Mouse (Mus musculus): ENCODE data around the gene Aqp11. TPM values are rescaled to one million over a fixed set of nuclear protein-coding genes. Genes with fewer than 3 reads are reported as not detected.

Aqp11 gene
- polyA plus RNA-seq, 1 experiment = not detected

DNA sequence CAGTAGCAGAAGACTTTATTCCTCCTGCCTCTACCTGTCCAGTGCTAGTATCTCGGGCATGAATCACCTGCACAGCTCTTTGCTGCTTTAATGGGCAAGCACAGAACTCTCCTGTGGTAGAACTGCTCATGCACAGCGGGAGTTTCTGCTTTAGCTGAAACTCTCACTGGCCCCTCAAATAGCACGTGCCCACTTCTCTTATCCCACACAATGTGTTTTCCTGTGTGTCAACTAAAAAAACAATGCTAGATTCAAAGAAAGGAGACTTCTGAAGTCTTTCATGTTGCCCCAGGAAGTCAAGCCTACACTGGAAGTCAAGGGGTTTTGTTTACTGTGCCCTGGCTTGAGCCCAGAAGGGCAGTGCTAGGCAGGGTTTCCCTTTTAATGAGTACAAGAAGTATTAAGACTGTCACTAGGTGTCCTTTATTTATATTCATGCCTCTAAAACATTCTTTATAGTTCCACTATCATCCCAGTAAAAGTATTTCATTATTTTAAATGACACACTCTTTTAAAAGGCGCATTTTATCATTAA is 2.1 kb downstream of the Aqp11 start:
- WGBS = 66% methylated on average over 4 of the region's 4 CpGs
- Histone ChIP-seq H3K4me1 (ENCODE audit: control insufficient read depth, insufficient read depth, low read length) (peaks cover 9% of the 10 kb centered on the region; the same call in 1 of the 2 replicates), H3K4me3 (ENCODE audit: insufficient read depth, low read depth, low read length) (no peak overlapping the region), H3K27ac (ENCODE audit: insufficient read depth, low read depth, low read length) (no peak overlapping the region)
- TF ChIP-seq CTCF (IDR thresholded peaks at IDR 0.05; ENCODE audit: insufficient read depth, low read depth, low read length) (no peak), POLR2A (IDR thresholded peaks at IDR 0.05; ENCODE audit: insufficient read depth, low read depth, low read length) (no peak)

DNA sequence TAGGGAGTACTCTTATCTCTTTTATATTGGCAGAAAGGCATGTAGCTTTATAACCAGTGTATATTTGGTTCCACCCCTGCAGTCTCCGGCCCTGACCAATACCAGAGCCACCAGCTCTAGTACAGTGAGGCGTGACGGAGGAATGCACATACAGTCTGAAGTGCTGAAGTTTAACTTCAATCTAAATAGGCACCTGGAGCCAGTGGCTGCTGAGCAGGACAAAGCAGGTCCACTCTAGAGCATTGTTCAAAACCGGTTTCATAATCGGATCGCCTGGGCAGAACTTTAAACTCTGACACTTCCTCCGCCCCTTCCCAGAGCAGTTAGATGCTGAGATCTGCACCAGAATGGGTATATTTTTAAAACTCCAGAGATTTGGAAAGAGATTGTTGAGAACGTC is 3.1 kb downstream of the Aqp11 start:
- no peak overlapping the region for H3K4me3 ChIP-seq (ENCODE audit: insufficient read depth, low read depth, low read length)
- WGBS = 86% methylated on average over 8 of the region's 8 CpGs

DNA sequence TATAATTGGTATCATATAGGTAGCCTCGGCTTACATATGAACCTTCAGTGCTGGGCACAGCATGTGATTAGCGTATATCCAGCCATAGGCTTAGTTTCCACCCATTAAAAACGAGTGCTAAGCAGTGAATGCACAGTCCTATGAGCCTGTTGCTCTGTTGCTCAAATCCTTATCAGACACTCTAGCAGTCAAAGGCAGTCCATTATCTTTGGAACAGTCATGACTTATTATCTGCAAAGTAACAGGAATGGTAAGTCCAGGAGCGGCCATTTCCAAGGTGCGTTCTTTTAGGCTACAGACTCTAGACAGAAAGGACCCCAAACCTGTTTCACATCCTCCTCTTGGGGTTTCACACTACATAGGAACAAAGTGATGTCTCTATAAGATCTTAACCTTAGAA is 4.5 kb downstream of the Aqp11 start:
- TF ChIP-seq POLR2A (IDR thresholded peaks at IDR 0.05; ENCODE audit: insufficient read depth, low read depth, low read length) = no peak
- TF ChIP-seq CTCF (IDR thresholded peaks at IDR 0.05; ENCODE audit: insufficient read depth, low read depth, low read length) = no peak
- Histone ChIP-seq H3K27ac (ENCODE audit: insufficient read depth, low read depth, low read length) (no peak overlapping the region), H3K4me3 (ENCODE audit: insufficient read depth, low read depth, low read length) (no peak overlapping the region), H3K4me1 (ENCODE audit: control insufficient read depth, insufficient read depth, low read length) (peaks cover 9% of the 10 kb centered on the region; the same call in 1 of the 2 replicates)
- 91% methylated on average over 5 of the region's 5 CpGs for WGBS

More for the DNA sequence above, 3.1 kb downstream of the Aqp11 start:
- no peak overlapping the region for H3K27ac ChIP-seq (ENCODE audit: insufficient read depth, low read depth, low read length)
- TF ChIP-seq CTCF (IDR thresholded peaks at IDR 0.05; ENCODE audit: insufficient read depth, low read depth, low read length) (no peak), POLR2A (IDR thresholded peaks at IDR 0.05; ENCODE audit: insufficient read depth, low read depth, low read length) (no peak)
- H3K4me1 ChIP-seq (ENCODE audit: control insufficient read depth, insufficient read depth, low read length) = peaks cover 9% of the 10 kb centered on the region; the same call in 1 of the 2 replicates

DNA sequence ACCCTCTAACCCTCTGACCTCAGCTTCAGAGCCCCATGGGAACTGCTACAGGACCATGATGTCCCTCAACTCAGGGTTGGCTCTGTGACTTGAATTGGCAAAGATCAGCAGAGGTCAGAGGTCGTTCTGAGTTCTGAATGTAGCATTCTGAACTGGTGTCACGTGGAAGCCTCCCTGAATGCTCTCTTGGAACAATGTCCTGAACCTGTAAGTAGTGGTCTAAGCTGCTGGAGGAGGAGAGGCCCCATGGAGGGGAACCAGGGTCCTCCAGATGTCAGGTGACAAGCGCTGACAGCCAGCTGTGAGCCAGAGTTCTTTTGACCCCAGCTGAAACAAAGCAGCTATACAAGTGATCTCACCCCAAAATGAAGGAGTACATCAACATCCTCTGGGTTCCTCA is 7.7 kb downstream of the Aqp11 start:
- Histone ChIP-seq H3K4me1 (ENCODE audit: control insufficient read depth, insufficient read depth, low read length) (peaks cover 4% of the 10 kb centered on the region; the same call in 1 of the 2 replicates), H3K27ac (ENCODE audit: insufficient read depth, low read depth, low read length) (no peak overlapping the region), H3K4me3 (ENCODE audit: insufficient read depth, low read depth, low read length) (no peak overlapping the region)
- WGBS = 66% methylated on average over 3 of the region's 3 CpGs
- TF ChIP-seq CTCF (IDR thresholded peaks at IDR 0.05; ENCODE audit: insufficient read depth, low read depth, low read length) = no peak
- TF ChIP-seq POLR2A (IDR thresholded peaks at IDR 0.05; ENCODE audit: insufficient read depth, low read depth, low read length) = no peak

DNA sequence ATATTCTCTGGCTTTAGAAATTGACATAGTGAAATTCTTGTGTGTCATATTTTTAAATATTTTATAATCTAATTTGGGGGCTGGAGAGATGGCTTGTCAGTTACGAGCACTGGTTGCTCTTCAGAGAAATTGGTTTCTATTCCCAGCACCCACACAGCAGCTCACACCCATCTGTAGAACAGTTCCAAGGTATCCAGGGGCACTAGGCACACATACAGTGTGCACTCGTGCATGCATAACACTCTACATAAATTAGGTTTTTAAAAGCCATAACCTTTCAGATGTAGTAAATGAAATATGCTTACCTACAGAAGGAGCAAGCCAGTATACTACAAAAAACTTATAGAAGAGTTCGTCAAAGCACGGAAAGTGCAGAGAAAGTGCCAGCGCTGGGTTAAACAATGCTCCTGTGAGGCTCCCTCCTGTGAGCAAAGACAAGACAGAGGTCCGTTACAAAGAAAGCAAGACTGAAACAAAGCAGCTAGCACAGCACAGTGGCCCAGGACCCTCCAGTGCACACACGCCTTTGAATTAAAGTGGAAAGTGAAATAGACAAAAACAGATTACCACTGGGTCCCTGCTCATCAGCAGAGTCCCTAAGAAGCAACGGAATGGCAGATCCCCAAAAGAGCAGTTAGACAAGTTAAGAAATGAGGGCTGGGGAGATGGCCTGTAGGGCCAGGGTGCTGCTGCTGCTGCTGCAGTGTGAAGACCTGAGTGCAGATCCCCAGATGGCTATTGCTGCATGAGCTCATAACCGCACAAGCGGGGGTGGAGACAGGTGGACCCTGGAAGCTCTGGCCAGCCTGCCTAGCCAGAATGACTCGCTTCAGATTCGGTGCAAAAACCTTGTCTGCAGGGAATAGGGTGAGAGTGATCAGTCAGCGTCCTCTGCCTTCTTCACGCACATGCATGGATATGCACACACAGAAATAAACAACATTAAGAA is 9.1 kb downstream of the Aqp11 start:
- H3K4me3 ChIP-seq (ENCODE audit: insufficient read depth, low read depth, low read length) = no peak overlapping the region
- TF ChIP-seq POLR2A (IDR thresholded peaks at IDR 0.05; ENCODE audit: insufficient read depth, low read depth, low read length) = no peak
- no peak for TF ChIP-seq CTCF (IDR thresholded peaks at IDR 0.05; ENCODE audit: insufficient read depth, low read depth, low read length)
- 62% methylated on average over 14 of the region's 14 CpGs for WGBS
- H3K27ac ChIP-seq (ENCODE audit: insufficient read depth, low read depth, low read length) = no peak overlapping the region
- H3K4me1 ChIP-seq (ENCODE audit: control insufficient read depth, insufficient read depth, low read length) = peaks cover 4% of the 10 kb centered on the region; the same call in 1 of the 2 replicates

DNA sequence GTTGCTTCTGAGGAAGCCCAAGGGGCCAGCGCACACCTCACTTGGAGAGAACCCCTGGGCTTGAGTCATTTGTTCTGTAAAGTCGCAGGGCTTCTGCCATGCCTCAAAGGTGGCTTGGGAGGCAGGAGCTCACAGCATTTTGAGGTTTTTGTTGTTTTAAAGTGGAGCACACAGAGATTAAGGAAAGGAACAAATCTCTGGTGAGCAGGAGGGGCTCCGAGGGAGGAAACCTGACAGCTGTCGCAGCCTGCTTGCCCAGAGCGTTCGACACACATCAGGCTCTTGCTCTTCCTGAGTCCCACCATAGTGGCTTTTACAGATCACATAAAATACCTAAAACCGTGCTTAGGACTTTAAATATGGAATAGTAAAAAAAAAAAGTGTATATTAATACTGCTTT is 11.3 kb downstream of the Aqp11 start:
- TF ChIP-seq POLR2A (IDR thresholded peaks at IDR 0.05; ENCODE audit: insufficient read depth, low read depth, low read length) (no peak), CTCF (IDR thresholded peaks at IDR 0.05; ENCODE audit: insufficient read depth, low read depth, low read length) (no peak)

DNA sequence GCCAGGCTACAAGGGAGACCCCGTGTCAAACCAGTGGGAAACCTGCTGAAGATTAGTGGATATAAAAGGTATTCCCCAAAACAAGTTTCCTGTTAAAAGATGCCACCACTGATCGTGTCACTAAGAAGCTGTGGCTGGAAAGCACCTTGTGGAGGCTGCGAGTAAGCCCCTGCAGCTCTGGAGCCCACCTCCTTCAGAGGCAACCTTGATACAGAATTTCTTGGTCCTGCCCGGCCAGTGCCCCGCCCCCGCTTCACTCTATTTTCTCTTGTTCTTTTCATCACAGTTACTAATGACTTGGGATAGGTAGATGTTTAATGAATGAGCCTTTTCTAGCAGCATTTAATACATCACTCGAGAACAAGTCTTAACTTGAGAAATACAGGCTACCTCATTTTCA is 12.0 kb downstream of the Aqp11 start:
- peaks cover 2% of the 10 kb centered on the region for H3K4me1 ChIP-seq (ENCODE audit: control insufficient read depth, insufficient read depth, low read length)
- H3K27ac ChIP-seq (ENCODE audit: insufficient read depth, low read depth, low read length) = no peak overlapping the region
- no peak overlapping the region for H3K4me3 ChIP-seq (ENCODE audit: insufficient read depth, low read depth, low read length)
- TF ChIP-seq CTCF (IDR thresholded peaks at IDR 0.05; ENCODE audit: insufficient read depth, low read depth, low read length) = no peak
- WGBS = 77% methylated on average over 7 of the region's 7 CpGs

More for the DNA sequence above, 11.3 kb downstream of the Aqp11 start:
- H3K4me1 ChIP-seq (ENCODE audit: control insufficient read depth, insufficient read depth, low read length) = peaks cover 5% of the 10 kb centered on the region
- 85% methylated on average over 7 of the region's 7 CpGs for WGBS
- no peak overlapping the region for H3K27ac ChIP-seq (ENCODE audit: insufficient read depth, low read depth, low read length)
- no peak overlapping the region for H3K4me3 ChIP-seq (ENCODE audit: insufficient read depth, low read depth, low read length)

DNA sequence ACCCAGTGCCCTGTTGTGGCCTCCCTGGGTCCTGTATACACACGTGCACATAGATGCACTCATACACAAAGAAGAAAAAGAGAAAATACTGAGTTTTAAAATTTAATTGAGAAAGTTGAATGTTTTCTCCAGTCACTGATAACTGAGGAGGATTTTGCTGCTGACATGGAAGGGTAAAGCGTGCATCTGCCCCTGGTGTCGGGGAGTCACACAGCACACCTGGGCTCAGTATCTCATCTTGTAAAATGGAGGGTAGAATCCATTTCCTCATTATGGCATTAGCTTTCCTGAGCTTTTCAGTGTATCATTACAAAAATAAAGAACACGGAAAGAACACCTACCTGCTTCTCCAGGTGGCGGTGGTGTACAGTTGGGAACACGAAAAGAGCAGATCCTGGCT is 12.7 kb downstream of the Aqp11 start:
- no peak overlapping the region for H3K4me3 ChIP-seq (ENCODE audit: insufficient read depth, low read depth, low read length)
- H3K4me1 ChIP-seq (ENCODE audit: control insufficient read depth, insufficient read depth, low read length) = peaks cover 2% of the 10 kb centered on the region
- no peak overlapping the region for H3K27ac ChIP-seq (ENCODE audit: insufficient read depth, low read depth, low read length)
- TF ChIP-seq POLR2A (IDR thresholded peaks at IDR 0.05; ENCODE audit: insufficient read depth, low read depth, low read length) (no peak), CTCF (IDR thresholded peaks at IDR 0.05; ENCODE audit: insufficient read depth, low read depth, low read length) (no peak)
- 96% methylated on average over 6 of the region's 6 CpGs for WGBS
